Mouse (Mus musculus) embryonic stem cell, embryonic (primary cell): ENCODE data around the gene Limch1.

ENCODE experiments used
- CTCF ChIA-PET, 4 experiments: fragments of 300-600 bp in 2 of 4; fragments of 350-600 bp in 2 of 4; sonication (Branson Sonifier 250); formaldehyde crosslinking; loops; one replicate each; lab custom pipeline; 2022; ENCODE audit warnings: inconsistent platforms in 2 of 4; lab: Charles Lee
- POLR2A ChIA-PET, 4 experiments: fragments of 300-600 bp in 2 of 4; fragments of 350-600 bp in 2 of 4; sonication (Branson Sonifier 250); formaldehyde crosslinking; loops; one replicate each; lab custom pipeline; 2022; ENCODE audit warnings: antibody characterized with exemption in 4 of 4, inconsistent platforms in 1 of 4; lab: Charles Lee

Gene Limch1

GRCm38 (mm10) chr5:66730621-66731301, 14.9 kb upstream of the Limch1 start:
- ChIA-PET POLR2A (interaction anchor here in 3 of 4 experiments (0.6 to 1.6 kb wide), 5 partner anchors 10 to 266 kb away, joined by 3 to 10 read pairs (median 4); partner anchors contain the start of gene Uchl1 (in 1 of the 3)), CTCF (interaction anchor here (0.6 to 1.1 kb wide), 4 partner anchors 15 to 453 kb away, joined by 3 to 7 read pairs (median 4); no protein-coding TSS in a partner anchor)

- ChIA-PET CTCF (interaction anchor here in 2 of 4 experiments (0.6 to 0.8 kb wide), 2 partner anchors 41 to 453 kb away, joined by 3 read pairs; no protein-coding TSS in a partner anchor), POLR2A (interaction anchor here in 3 of 4 experiments (0.6 to 1.6 kb wide), 4 partner anchors 10 to 265 kb away, joined by 3 to 10 read pairs (median 4); partner anchors contain the start of gene Uchl1 (in 1 of the 3))
Measured at GRCm38 (mm10) chr5:66731302-66731697, 14.3 kb upstream of the Limch1 start.

- CTCF ChIA-PET: no interaction called here
Measured at GRCm38 (mm10) chr5:66733556-66733955, 12.1 kb upstream of the Limch1 start.

GRCm38 (mm10) chr5:66739376-66739775, 6.3 kb upstream of the Limch1 start:
- POLR2A ChIA-PET: no interaction called here
- CTCF ChIA-PET: no interaction called here

More at GRCm38 (mm10) chr5:66733556-66733955, 12.1 kb upstream of the Limch1 start:
- POLR2A ChIA-PET: no interaction called here

- ChIA-PET POLR2A (interaction anchor here in 3 of 4 experiments (0.6 to 2.4 kb wide), 19 partner anchors 9 to 572 kb away, joined by 3 to 20 read pairs (median 3); partner anchors contain the start of gene Uchl1 (in 1 of the 3)), CTCF (interaction anchor here in 3 of 4 experiments (0.7 to 1.7 kb wide), 7 partner anchors 11 to 650 kb away, joined by 3 to 7 read pairs (median 3); no protein-coding TSS in a partner anchor)
Measured at GRCm38 (mm10) chr5:66745996-66746681, 512 bp downstream of the Limch1 start.

GRCm38 (mm10) chr5:66746761-66747160, 1.1 kb downstream of the Limch1 start:
- CTCF ChIA-PET: interaction anchor here (0.6 to 1.7 kb wide), 5 partner anchors 11 to 650 kb away, joined by 3 to 7 read pairs (median 3); no protein-coding TSS in a partner anchor
- POLR2A ChIA-PET: interaction anchor here in 2 of 4 experiments (0.6 to 2.4 kb wide), 14 partner anchors 8 to 572 kb away, joined by 3 to 20 read pairs (median 3); partner anchors contain the start of gene Uchl1 (in 1 of the 2)

- ChIA-PET CTCF (no interaction called here), POLR2A (no interaction called here)
Measured at GRCm38 (mm10) chr5:66747761-66748430, 2.3 kb downstream of the Limch1 start.

GRCm38 (mm10) chr5:66748448-66749115, 3.0 kb downstream of the Limch1 start:
- CTCF ChIA-PET: no interaction called here
- POLR2A ChIA-PET: interaction anchor here in 1 of 4 experiments (1.0 kb wide), 1 partner anchor 36 kb away, joined by 9 read pairs; no protein-coding TSS in a partner anchor

- POLR2A ChIA-PET: no interaction called here
- CTCF ChIA-PET: no interaction called here
Measured at GRCm38 (mm10) chr5:66750641-66751040, 5.0 kb downstream of the Limch1 start.

GRCm38 (mm10) chr5:66751332-66751980, 5.8 kb downstream of the Limch1 start:
- CTCF ChIA-PET: interaction anchor here in 1 of 4 experiments (0.6 kb wide), 1 partner anchor 7 kb away, joined by 6 read pairs; no protein-coding TSS in a partner anchor
- POLR2A ChIA-PET: no interaction called here

GRCm38 (mm10) chr5:66753620-66754019, 8.0 kb downstream of the Limch1 start:
- CTCF ChIA-PET: no interaction called here
- POLR2A ChIA-PET: no interaction called here

GRCm38 (mm10) chr5:66756821-66757705, 11.4 kb downstream of the Limch1 start:
- ChIA-PET CTCF (interaction anchor here in 2 of 4 experiments (0.6 to 1.0 kb wide), 2 partner anchors 10 to 300 kb away, joined by 3 to 4 read pairs; no protein-coding TSS in a partner anchor), POLR2A (no interaction called here)

- CTCF ChIA-PET: interaction anchor here in 1 of 4 experiments (1.0 kb wide), 1 partner anchor 11 kb away, joined by 3 read pairs; no protein-coding TSS in a partner anchor
- POLR2A ChIA-PET: no interaction called here
Measured at GRCm38 (mm10) chr5:66757706-66758237, 12.1 kb downstream of the Limch1 start.

- ChIA-PET POLR2A (interaction anchor here in 1 of 4 experiments (0.9 kb wide), 1 partner anchor 13 kb away, joined by 4 read pairs; the partner anchor contains the start of gene Limch1), CTCF (no interaction called here)
Measured at GRCm38 (mm10) chr5:66759354-66759753, 13.7 kb downstream of the Limch1 start.

- POLR2A ChIA-PET: interaction anchor here in 1 of 4 experiments (0.5 kb wide), 1 partner anchor 83 kb away, joined by 3 read pairs; no protein-coding TSS in a partner anchor
- CTCF ChIA-PET: no interaction called here
Measured at GRCm38 (mm10) chr5:66760747-66761146, 15.1 kb downstream of the Limch1 start.

GRCm38 (mm10) chr5:66762006-66762405, 16.4 kb downstream of the Limch1 start:
- ChIA-PET CTCF (no interaction called here), POLR2A (no interaction called here)
